ENCODE assay signal across 24 mouse cellular contexts in genomic region chr19:42820109-42820508, GRCm38 (mm10).
"Had no signal": no experiment of that assay in that cellular context is flagged by ENCODE, and none has a peak within 500 bp of the region (broad histone marks: within the 10 kb centered on the region; RNA-seq: fewer than 3 reads in every experiment).

No protein-coding gene starts in this region.

- H3K36me3 ChIP-seq: liver, embryonic 13.5 days; liver, embryonic 15.5 days; lung, embryonic 15.5 days; midbrain, embryonic 10.5 days; midbrain, embryonic 12.5 days; neural tube, embryonic 13.5 days; neural tube, embryonic 15.5 days; stomach, embryonic 15.5 days had no signal

- H3K27ac ChIP-seq: liver, embryonic 13.5 days; liver, embryonic 15.5 days; lung, embryonic 15.5 days; midbrain, embryonic 10.5 days; midbrain, embryonic 12.5 days; neural tube, embryonic 13.5 days; neural tube, embryonic 15.5 days; stomach, embryonic 15.5 days; stomach, postnatal 0 days had no signal

- H3K4me2 ChIP-seq: liver, embryonic 13.5 days; liver, embryonic 15.5 days; lung, embryonic 15.5 days; midbrain, embryonic 12.5 days; neural tube, embryonic 13.5 days; neural tube, embryonic 15.5 days; stomach, embryonic 15.5 days had no signal

- H3K4me1 ChIP-seq: liver, embryonic 13.5 days; liver, embryonic 15.5 days; lung, embryonic 15.5 days; midbrain, embryonic 10.5 days; midbrain, embryonic 12.5 days; neural tube, embryonic 13.5 days; neural tube, embryonic 15.5 days; stomach, embryonic 15.5 days had no signal

- H3K4me3 ChIP-seq: liver, embryonic 13.5 days; liver, embryonic 15.5 days; lung, embryonic 15.5 days; midbrain, embryonic 10.5 days; midbrain, embryonic 12.5 days; myocyte; neural tube, embryonic 13.5 days; neural tube, embryonic 15.5 days; stomach, embryonic 15.5 days had no signal

- H3K9me3 ChIP-seq: liver, embryonic 13.5 days; liver, embryonic 15.5 days; lung, embryonic 15.5 days; midbrain, embryonic 10.5 days; midbrain, embryonic 12.5 days; neural tube, embryonic 13.5 days; neural tube, embryonic 15.5 days; stomach, embryonic 15.5 days had no signal

- H3K9ac ChIP-seq: liver, embryonic 13.5 days; liver, embryonic 15.5 days; liver, postnatal 0 days; lung, embryonic 15.5 days; midbrain, embryonic 12.5 days; neural tube, embryonic 13.5 days; neural tube, embryonic 15.5 days; stomach, embryonic 15.5 days had no signal

- DNase-seq: liver, embryonic 13.5 days; liver, postnatal 0 days; lung, adult 2 months; lung, postnatal 4 days; midbrain, embryonic 14.5 days; retina, postnatal 1 day; right cerebral cortex, adult 18-20 months; right cerebral cortex, postnatal 25 days; right cerebral cortex, postnatal 4 days; spleen, adult 18-20 months; thymus, adult 2 months; thymus, postnatal 25 days; thymus, postnatal 4 days had no signal

- ATAC-seq: liver, postnatal 0 days; lung, postnatal 0 days; midbrain, embryonic 16.5 days had no signal

- H3K27me3 ChIP-seq: liver, embryonic 13.5 days; liver, embryonic 15.5 days; lung, embryonic 15.5 days; midbrain, embryonic 12.5 days; neural tube, embryonic 13.5 days; neural tube, embryonic 15.5 days; stomach, embryonic 15.5 days had no signal
